Mouse (Mus musculus) erythroblast, embryonic 14.5 days (primary cell): ENCODE measurements at regions not wholly inside any gene's neighbourhood (a gene's known extent, or its start where the extent isn't known, plus 50 kb on each side); places are given as distances from the start of the nearest gene placed in this dataset.

Experiments
- H3K27me3 ChIP-seq: 2 replicates; pipeline ENCODE4 v1.6.1; 2012; ENCODE audit warnings: inconsistent platforms; ENCODE audit not compliant: control insufficient read depth
- H3K36me3 ChIP-seq: 2 replicates; pipeline ENCODE4 v1.6.1; 2012; ENCODE audit warnings: mild to moderate bottlenecking, inconsistent platforms; ENCODE audit not compliant: control insufficient read depth
- H3K4me1 ChIP-seq: 2 replicates; pipeline ENCODE4 v1.6.1; 2012; ENCODE audit warnings: inconsistent platforms; ENCODE audit not compliant: control insufficient read depth
- H3K4me3 ChIP-seq: replicated peaks from 2 replicates; pipeline ENCODE3; 2012; ENCODE audit warnings: moderate library complexity, mild to moderate bottlenecking, inconsistent platforms
- H3K9me3 ChIP-seq: 2 replicates; pipeline ENCODE4 v1.6.1; 2012; ENCODE audit warnings: low read length, inconsistent platforms, mixed read lengths; ENCODE audit not compliant: control insufficient read depth
- GATA1 ChIP-seq: IDR thresholded peaks from 2 replicates; pipeline ENCODE4 v1.6.1; 2012; ENCODE audit warnings: low read length, inconsistent platforms, mixed read lengths
- TAL1 ChIP-seq: IDR thresholded peaks from 3 replicates; pipeline ENCODE4 v1.6.1; 2012; ENCODE audit warnings: low read length, inconsistent platforms, mixed read lengths

- H3K9me3 ChIP-seq, result no peaks in the 10 kb centered on the region
- H3K4me3 ChIP-seq, result no peak overlapping the region
- no peaks in the 10 kb centered on the region for H3K27me3 ChIP-seq
- no peaks in the 10 kb centered on the region for H3K36me3 ChIP-seq
- H3K4me1 ChIP-seq, result no peaks in the 10 kb centered on the region
- TF ChIP-seq GATA1 (no peak), TAL1 (no peak)
These were observed 56.2 kb upstream of the Zdhhc17 start for GRCm38 (mm10) chr10:111066146-111066545.

- H3K36me3 ChIP-seq, result no peaks in the 10 kb centered on the region
- TF ChIP-seq GATA1, result no peak
- no peak for TF ChIP-seq TAL1
- no peaks in the 10 kb centered on the region for H3K27me3 ChIP-seq
- no peaks in the 10 kb centered on the region for H3K4me1 ChIP-seq
- H3K4me3 ChIP-seq, result no peak overlapping the region
- no peaks in the 10 kb centered on the region for H3K9me3 ChIP-seq
These were observed 50.7 kb upstream of the Zdhhc17 start for GRCm38 (mm10) chr10:111060626-111061025.
